Mouse (Mus musculus) bone marrow, adult 2 months (tissue): Measurements from ENCODE around the gene Egr4.
A peak's percentile ranks its signal among the peaks of the same experiment; 100 is the strongest.

Source experiments
- CTCF ChIP-seq: fragments of 200-500 bp; IDR thresholded peaks from 2 replicates; pipeline ENCODE4 v1.5.1; 2011; ENCODE audit warnings: low read length, control low read depth; ENCODE audit not compliant: control insufficient read depth, insufficient read depth
- POLR2A ChIP-seq: fragments of 200-500 bp; IDR thresholded peaks from 2 replicates; pipeline ENCODE4 v1.6.1; 2011; ENCODE audit warnings: low read depth, mild to moderate bottlenecking, control low read depth, low read length, borderline replicate concordance; ENCODE audit not compliant: control insufficient read depth

DNA sequence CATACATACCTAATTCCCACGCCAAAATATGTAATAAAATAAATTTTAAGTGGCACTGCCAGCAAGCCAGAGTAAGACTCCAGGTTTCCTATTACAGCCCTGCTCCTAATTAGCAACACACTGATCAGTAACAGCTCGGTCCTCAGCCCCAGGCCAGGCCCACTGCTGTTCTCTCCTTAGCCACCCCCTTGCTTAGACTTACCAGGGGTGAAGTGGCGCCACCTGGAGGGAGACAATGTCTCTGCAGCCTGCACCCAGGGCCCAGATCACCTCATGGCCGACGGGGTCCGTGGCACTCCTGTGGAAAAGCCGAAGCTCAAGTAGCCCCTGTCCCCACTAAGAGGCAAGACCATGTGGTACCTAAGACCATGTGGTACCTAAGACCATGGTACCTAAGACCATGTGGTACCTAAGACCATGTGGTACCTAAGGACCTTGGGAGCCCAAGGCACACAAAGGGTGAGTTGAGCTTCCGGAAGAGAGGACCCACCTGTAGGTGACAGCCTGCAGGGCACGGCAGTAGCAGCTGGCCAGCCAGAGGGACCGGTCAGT, 35.9 kb downstream of the Egr4 start:
- peak; percentile 63 for TF ChIP-seq CTCF
- no peak for TF ChIP-seq POLR2A
